14 mouse cellular contexts compared by ENCODE assay signal in the genomic region with DNA sequence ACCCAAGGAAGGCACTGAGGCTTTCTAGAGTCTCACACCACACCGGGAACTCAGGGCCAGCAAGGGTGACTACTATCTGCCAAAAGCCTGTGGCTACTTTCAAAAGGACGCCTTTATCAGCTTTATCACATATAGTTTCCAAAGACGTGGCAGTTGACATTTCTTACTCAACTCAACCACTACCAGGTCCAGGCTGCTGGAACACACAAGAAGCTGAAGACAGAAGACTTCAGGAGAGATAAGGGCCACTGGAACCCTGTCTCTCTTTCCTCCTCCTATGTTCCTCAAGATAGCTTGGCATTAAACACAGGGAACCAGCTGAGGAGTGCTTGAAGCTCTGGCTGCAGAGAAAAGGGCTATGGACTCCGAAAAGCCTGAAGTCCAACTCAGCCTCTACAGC. TPM values are rescaled to one million over a fixed set of nuclear protein-coding genes. Genes with fewer than 3 reads are reported as not detected.
DNase-seq lines count a peak whose midpoint lies in the region; ATAC-seq and TF ChIP-seq lines count a peak whose summit lies in the region.
"Had no signal": no experiment of that assay in that cellular context is flagged by ENCODE, and none has a peak within 500 bp of the region (broad histone marks: within the 10 kb centered on the region; RNA-seq: fewer than 3 reads in every experiment).

No protein-coding gene starts in this region.

- WGBS in heart, embryonic 11.5 days (ENCODE audit: insufficient replicate concordance), result 36% methylated on average over 4 of the region's 4 CpGs
- 44% methylated on average over 4 of the region's 4 CpGs for WGBS in liver, postnatal 0 days (ENCODE audit: insufficient replicate concordance)

- TF ChIP-seq CTCF in liver, postnatal 0 days (IDR thresholded peaks at IDR 0.05; ENCODE audit: low read depth), result no peak

- no peaks in the 10 kb centered on the region for H3K4me1 ChIP-seq in heart, embryonic 11.5 days (ENCODE audit: control insufficient read depth, insufficient read depth, low read length)
- H3K4me1 ChIP-seq in liver, postnatal 0 days (ENCODE audit: insufficient read depth), result peaks cover 29% of the 10 kb centered on the region
- H3K4me1 ChIP-seq: neural tube, embryonic 12.5 days had no signal

- TF ChIP-seq EP300 in liver, postnatal 0 days (IDR thresholded peaks at IDR 0.05; ENCODE audit: low read depth), result peak; percentile 45; the same call in 1 of the 2 replicates

- H3K9me3 ChIP-seq in heart, embryonic 11.5 days (replicated peaks; ENCODE audit: control insufficient read depth, low read length), result no peaks in the 10 kb centered on the region
- H3K9me3 ChIP-seq in liver, postnatal 0 days (ENCODE audit: low read length), result no peaks in the 10 kb centered on the region
- H3K9me3 ChIP-seq: heart, embryonic 10.5 days; neural tube, embryonic 12.5 days had no signal

- intact Hi-C loops in gastrocnemius, postnatal 14 days (cut with DNase I; ENCODE audit: low total_unique reads), result no loop called here
- intact Hi-C loops in gastrocnemius, postnatal 36 days (cut with DNase I), result loop anchor here (5.0 kb wide), 1 partner anchor 46 kb away; no protein-coding TSS in a partner anchor

- no peaks in the 10 kb centered on the region for H3K36me3 ChIP-seq in heart, embryonic 11.5 days (ENCODE audit: control insufficient read depth, insufficient read depth, low read length)
- peaks cover 12% of the 10 kb centered on the region for H3K36me3 ChIP-seq in liver, postnatal 0 days (replicated peaks; ENCODE audit: insufficient read depth, low read length)
- H3K36me3 ChIP-seq: heart, embryonic 10.5 days; neural tube, embryonic 12.5 days had no signal

- no peak for ATAC-seq in heart, embryonic 11.5 days (replicated peaks; ENCODE audit: insufficient number of reproducible peaks, low FRiP score, low TSS enrichment)
- ATAC-seq in liver, postnatal 0 days, result peak; percentile 17; the same call in 1 of the 2 replicates
- ATAC-seq: forebrain, embryonic 14.5 days had no signal

- H3K9ac ChIP-seq in heart, embryonic 11.5 days (ENCODE audit: low read depth, low read length), result no peak overlapping the region
- no peak overlapping the region for H3K9ac ChIP-seq in liver, postnatal 0 days (replicated peaks)
- H3K9ac ChIP-seq: neural tube, embryonic 12.5 days had no signal

- peak; percentile 2 for DNase-seq in heart, postnatal 4 days
- DNase-seq in urinary bladder, postnatal 25 days (ENCODE audit: low spot score), result peak; percentile 2
- DNase-seq in urinary bladder, adult 2 months (ENCODE audit: low spot score), result no peak
- no peak for DNase-seq in liver, postnatal 0 days
- no peak for DNase-seq in gastrocnemius, postnatal 14 days
- no peak for DNase-seq in gastrocnemius, postnatal 36 days
- DNase-seq: adrenal gland, adult 8-10 months; cerebellum, adult 18-20 months; kidney, postnatal 4 days; right cerebral cortex, postnatal 25 days had no signal

- no peak overlapping the region for H3K4me3 ChIP-seq in heart, embryonic 11.5 days (ENCODE audit: low read depth, low read length)
- no peak overlapping the region for H3K4me3 ChIP-seq in liver, postnatal 0 days (ENCODE audit: low read depth, low read length)
- H3K4me3 ChIP-seq: heart, embryonic 10.5 days; neural tube, embryonic 12.5 days had no signal

- H3K4me2 ChIP-seq in heart, embryonic 11.5 days, result no peak overlapping the region
- no peak overlapping the region for H3K4me2 ChIP-seq in liver, postnatal 0 days (ENCODE audit: low read depth, low read length)
- H3K4me2 ChIP-seq: neural tube, embryonic 12.5 days had no signal

- no peaks in the 10 kb centered on the region for H3K27me3 ChIP-seq in heart, embryonic 11.5 days (ENCODE audit: control insufficient read depth, insufficient read depth, low read length)
- H3K27me3 ChIP-seq in liver, postnatal 0 days (ENCODE audit: insufficient read depth, low read length), result no peaks in the 10 kb centered on the region
- H3K27me3 ChIP-seq: neural tube, embryonic 12.5 days had no signal

- no peak overlapping the region for H3K27ac ChIP-seq in heart, embryonic 11.5 days (ENCODE audit: low read depth, low read length)
- H3K27ac ChIP-seq in liver, postnatal 0 days (ENCODE audit: low read depth), result no peak overlapping the region
- H3K27ac ChIP-seq: heart, embryonic 10.5 days; neural tube, embryonic 12.5 days had no signal

RNA-seq across cellular contexts. Expression of a gene that starts 21.2 kb away (rescaled TPM):
- total RNA-seq in heart, postnatal 4 days (2021), result 10 to 100 TPM; 34.4 to 38.0 TPM
- 19.8 and 20.5 TPM in 2 replicates for polyA plus RNA-seq in heart, embryonic 11.5 days (2014; fragmentation: Nextera tagmentation; extraction: Ambion mirVana)
- 5.1 and 11.2 TPM in 2 replicates for polyA plus RNA-seq in urinary bladder, adult 2 months (2012; rRNA removed)
- polyA plus RNA-seq in liver, postnatal 0 days (2015; fragmentation: Nextera tagmentation; extraction: Ambion mirVana), result 23.6 and 26.5 TPM in 2 replicates
- total RNA-seq in gastrocnemius, postnatal 14 days (2021), result 1 to 10 TPM; 5.8 to 7.3 TPM
- 1 to 10 TPM; 2.5 to 4.4 TPM for total RNA-seq in gastrocnemius, postnatal 36 days (2021)

Comparison
In these comparisons a context has a peak if more than half of its experiments do, and no peak if none do; other contexts are left out.
1. DNase-seq: peak in heart, postnatal 4 days (single experiment) and urinary bladder, postnatal 25 days (single experiment); none in urinary bladder, adult 2 months (single experiment), liver, postnatal 0 days (single experiment), gastrocnemius, postnatal 14 days (single experiment) and gastrocnemius, postnatal 36 days (0 of 2).
2. RNA of a gene that starts 21.2 kb away (total RNA-seq): 34.4 to 38.0 TPM in heart, postnatal 4 days; 5.8 to 7.3 TPM in gastrocnemius, postnatal 14 days and 2.5 to 4.4 TPM in gastrocnemius, postnatal 36 days; every median in the first group is over 4 times any median in the second.